Mouse (Mus musculus) limb, embryonic 14.5 days (tissue): ENCODE measurements around the gene Prdm1. TPM values are rescaled to one million over a fixed set of nuclear protein-coding genes. Genes with fewer than 3 reads are reported as not detected.

Experiments used
- ATAC-seq: fragments of 200-750 bp; cut with Nextera tagmentation; 2 replicates; pipeline ENCODE4 v1.8.0; 2017; ENCODE audit warnings: low read depth, moderate number of reproducible peaks, moderate TSS enrichment; ENCODE audit not compliant: low FRiP score
- DNase-seq: peaks from one replicate; pipeline ENCODE4 v3.0.0-alpha.2; 2015; ENCODE audit warnings: low spot score
- H3K27ac ChIP-seq: fragments of 300-500 bp; sonication (generic); replicated peaks from 2 replicates; pipeline ENCODE4 v1.5.1; 2014; ENCODE audit warnings: low read depth, mild to moderate bottlenecking, low read length, moderate library complexity, mixed read lengths
- H3K27me3 ChIP-seq: fragments of 300-500 bp; sonication (generic); 2 replicates; pipeline ENCODE4 v1.6.1; 2014; ENCODE audit warnings: low read length, mixed read lengths; ENCODE audit not compliant: control insufficient read depth, insufficient read depth
- H3K36me3 ChIP-seq: fragments of 300-500 bp; sonication (generic); 2 replicates; pipeline ENCODE4 v1.6.1; 2014; ENCODE audit warnings: mild to moderate bottlenecking, low read length, moderate library complexity, mixed read lengths; ENCODE audit not compliant: control insufficient read depth, insufficient read depth
- H3K4me1 ChIP-seq: fragments of 300-500 bp; sonication (generic); 2 replicates; pipeline ENCODE4 v1.6.1; 2014; ENCODE audit warnings: antibody characterized with exemption, low read length, mixed read lengths; ENCODE audit not compliant: control insufficient read depth, insufficient read depth
- H3K4me2 ChIP-seq: fragments of 300-500 bp; sonication (generic); replicated peaks from 2 replicates; pipeline ENCODE4 v1.6.1; 2014; ENCODE audit warnings: low read depth, mild to moderate bottlenecking, low read length, moderate library complexity; ENCODE audit not compliant: severe bottlenecking
- H3K4me3 ChIP-seq: fragments of 300-500 bp; sonication (generic); replicated peaks from 2 replicates; pipeline ENCODE4 v1.5.1; 2014; ENCODE audit warnings: low read length
- H3K9ac ChIP-seq: fragments of 300-500 bp; sonication (generic); 2 replicates; pipeline ENCODE4 v1.6.1; 2014; ENCODE audit warnings: mild to moderate bottlenecking, low read depth, low read length, moderate library complexity; ENCODE audit not compliant: severe bottlenecking
- H3K9me3 ChIP-seq: fragments of 300-500 bp; sonication (generic); 2 replicates; pipeline ENCODE4 v1.6.1; 2016; ENCODE audit warnings: low read length; ENCODE audit not compliant: control insufficient read depth
- POLR2A ChIP-seq: fragments of 200-500 bp; IDR thresholded peaks from 2 replicates; pipeline ENCODE4 v1.8.0; 2012; ENCODE audit warnings: inconsistent platforms, mild to moderate bottlenecking, moderate library complexity, borderline replicate concordance; ENCODE audit not compliant: insufficient read depth, insufficient read length; ENCODE audit errors: extremely low read depth
- WGBS: fragments of 180-500 bp; shearing (Covaris S2); extraction: QIAGEN DNeasy Blood & Tissue Kit; methylation state at CpG from one replicate; pipeline ENCODE4 v1.1.7; 2014; 5-methylcytosine and 5-hydroxymethylcytosine counted together
- polyA plus RNA-seq, 2 experiments: library from polyadenylated mRNA; depleted of rRNA in 1 of 2; stranded (reverse) in 1 of 2; unstranded in 1 of 2; fragments of >200 nt; fragmentation: Nextera tagmentation in 1 of 2; extraction: Ambion mirVana in 1 of 2; gene quantifications; 2 replicates each; pipeline versions ENCODE4 v1.2.1 to v1.2.3; 2012 to 2014

Gene Prdm1
- polyA plus RNA-seq, 2 experiments = 4.8 to 5.7 TPM

DNA sequence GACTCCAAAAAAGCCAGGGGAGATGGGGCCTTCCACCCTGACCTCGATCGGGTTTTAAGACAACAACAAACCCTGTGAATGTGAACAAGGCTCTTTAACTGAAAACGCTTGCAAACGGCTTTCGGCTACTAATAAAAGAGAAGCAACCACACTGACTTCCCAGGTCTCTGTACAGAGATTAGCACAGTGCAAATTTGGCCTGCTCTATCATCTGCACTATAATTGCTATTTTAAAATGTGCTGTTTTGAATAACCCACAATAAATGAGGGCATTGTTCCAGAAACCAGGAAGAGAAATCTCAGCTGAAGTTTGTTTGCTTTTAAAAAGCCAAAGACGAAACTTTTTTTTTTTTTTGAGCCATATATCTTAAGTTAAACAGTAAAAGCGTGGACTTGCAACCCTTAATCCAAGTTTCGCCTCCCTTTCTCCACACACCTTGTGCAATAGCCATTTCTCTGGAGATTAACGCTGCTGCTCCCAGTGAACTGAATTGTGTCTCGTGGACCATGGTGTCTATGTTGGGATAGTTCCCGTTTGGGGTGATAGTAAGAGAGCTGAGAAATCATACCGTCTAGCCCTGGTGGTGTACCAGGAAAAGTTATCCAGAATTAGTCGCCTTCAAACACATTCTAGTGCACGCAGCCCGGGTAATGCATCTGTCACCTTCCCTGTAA is 34.3 kb downstream of the Prdm1 start:
- no peaks in the 10 kb centered on the region for H3K4me1 ChIP-seq
- no peaks in the 10 kb centered on the region for H3K9me3 ChIP-seq
- WGBS = 54% methylated on average over 15 of the region's 15 CpGs
- ATAC-seq (no peak), DNase-seq (no peak)
- no peak for TF ChIP-seq POLR2A
- H3K27ac ChIP-seq = no peak overlapping the region
- H3K27me3 ChIP-seq = no peaks in the 10 kb centered on the region
- no peak overlapping the region for H3K4me2 ChIP-seq
- H3K36me3 ChIP-seq = no peaks in the 10 kb centered on the region
- H3K4me3 ChIP-seq = no peak overlapping the region
- H3K9ac ChIP-seq = no peak overlapping the region

- WGBS = 48% methylated on average over 8 of the region's 8 CpGs
- H3K4me2 ChIP-seq = no peak overlapping the region
- no peaks in the 10 kb centered on the region for H3K36me3 ChIP-seq
- ATAC-seq (no peak), DNase-seq (no peak)
- no peak overlapping the region for H3K9ac ChIP-seq
- no peaks in the 10 kb centered on the region for H3K9me3 ChIP-seq
- TF ChIP-seq POLR2A = no peak
- H3K27ac ChIP-seq = no peak overlapping the region
- H3K4me1 ChIP-seq = no peaks in the 10 kb centered on the region
- H3K4me3 ChIP-seq = no peak overlapping the region
- no peaks in the 10 kb centered on the region for H3K27me3 ChIP-seq
Observed at GRCm38 (mm10) chr10:44492815-44493525, 35.3 kb downstream of the Prdm1 start.

- Histone ChIP-seq H3K4me3 (no peak overlapping the region), H3K4me1 (no peaks in the 10 kb centered on the region), H3K9me3 (no peaks in the 10 kb centered on the region), H3K27me3 (no peaks in the 10 kb centered on the region), H3K4me2 (no peak overlapping the region), H3K27ac (no peak overlapping the region), H3K36me3 (no peaks in the 10 kb centered on the region), H3K9ac (no peak overlapping the region)
- DNase-seq = no peak
- WGBS = 34% methylated on average over 5 of the region's 5 CpGs
- no peak for ATAC-seq
- TF ChIP-seq POLR2A = no peak
Observed at GRCm38 (mm10) chr10:44490899-44491422, 37.3 kb downstream of the Prdm1 start.

DNA sequence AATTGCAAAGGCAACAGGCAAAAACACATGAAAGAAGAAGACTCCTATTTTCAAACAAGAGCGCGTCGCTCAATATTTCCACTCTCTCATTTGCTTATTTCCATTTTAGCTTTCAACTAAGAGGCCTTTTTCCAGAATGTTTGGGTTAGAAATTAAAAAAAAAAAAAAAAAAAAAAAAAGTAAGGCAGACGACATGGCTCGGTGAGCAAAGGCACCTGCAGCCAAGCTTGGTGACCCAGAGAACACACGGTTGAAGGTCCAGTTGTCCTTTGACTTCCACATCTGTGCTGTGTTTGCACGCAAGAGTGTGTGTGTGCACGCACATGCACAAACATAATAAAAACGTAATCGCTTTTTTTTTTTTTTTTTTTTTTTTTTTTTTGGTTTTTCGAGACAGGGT is 41.2 kb downstream of the Prdm1 start:
- H3K9me3 ChIP-seq = no peaks in the 10 kb centered on the region
- ATAC-seq = no peak
- H3K36me3 ChIP-seq = no peaks in the 10 kb centered on the region
- no peak overlapping the region for H3K4me2 ChIP-seq
- no peak for DNase-seq
- no peak overlapping the region for H3K4me3 ChIP-seq
- H3K9ac ChIP-seq = no peak overlapping the region
- WGBS = 91% methylated on average over 10 of the region's 11 CpGs
- no peaks in the 10 kb centered on the region for H3K4me1 ChIP-seq
- no peaks in the 10 kb centered on the region for H3K27me3 ChIP-seq
- no peak overlapping the region for H3K27ac ChIP-seq
- TF ChIP-seq POLR2A = no peak

DNA sequence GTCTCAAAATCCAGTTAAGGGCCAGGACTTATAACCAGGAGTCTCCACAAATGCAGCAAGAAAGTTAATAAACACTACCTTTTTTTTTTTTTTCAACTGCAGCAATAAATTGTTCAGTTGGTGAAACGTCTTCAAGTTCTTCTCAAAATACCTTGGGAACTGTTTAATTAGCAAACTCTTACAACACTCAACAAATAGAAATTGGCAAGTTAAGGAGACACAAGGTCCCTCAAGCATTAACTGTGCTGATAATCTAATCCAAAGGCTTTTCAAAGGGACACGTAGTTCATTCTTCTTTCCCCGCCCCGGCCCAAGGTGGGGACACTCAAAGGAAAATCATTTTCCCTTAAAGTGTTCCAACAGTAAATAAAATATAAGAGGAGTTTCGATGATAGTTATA is 44.2 kb downstream of the Prdm1 start:
- peaks cover 4% of the 10 kb centered on the region; the same call in 1 of the 2 replicates for H3K4me1 ChIP-seq
- no peak for TF ChIP-seq POLR2A
- no peaks in the 10 kb centered on the region for H3K36me3 ChIP-seq
- no peak for DNase-seq
- H3K9me3 ChIP-seq = no peaks in the 10 kb centered on the region
- H3K9ac ChIP-seq = no peak overlapping the region
- H3K4me2 ChIP-seq = no peak overlapping the region
- 76% methylated on average over 5 of the region's 5 CpGs for WGBS
- ATAC-seq = no peak
- 0 out of 2 replicates have a peak, but pooled peaks cover 6% of the 10 kb centered on the region for H3K27me3 ChIP-seq
- no peak overlapping the region for H3K4me3 ChIP-seq
- H3K27ac ChIP-seq = no peak overlapping the region
